Comparison of ENCODE assay signal across 8 mouse cellular contexts in the genomic region with DNA sequence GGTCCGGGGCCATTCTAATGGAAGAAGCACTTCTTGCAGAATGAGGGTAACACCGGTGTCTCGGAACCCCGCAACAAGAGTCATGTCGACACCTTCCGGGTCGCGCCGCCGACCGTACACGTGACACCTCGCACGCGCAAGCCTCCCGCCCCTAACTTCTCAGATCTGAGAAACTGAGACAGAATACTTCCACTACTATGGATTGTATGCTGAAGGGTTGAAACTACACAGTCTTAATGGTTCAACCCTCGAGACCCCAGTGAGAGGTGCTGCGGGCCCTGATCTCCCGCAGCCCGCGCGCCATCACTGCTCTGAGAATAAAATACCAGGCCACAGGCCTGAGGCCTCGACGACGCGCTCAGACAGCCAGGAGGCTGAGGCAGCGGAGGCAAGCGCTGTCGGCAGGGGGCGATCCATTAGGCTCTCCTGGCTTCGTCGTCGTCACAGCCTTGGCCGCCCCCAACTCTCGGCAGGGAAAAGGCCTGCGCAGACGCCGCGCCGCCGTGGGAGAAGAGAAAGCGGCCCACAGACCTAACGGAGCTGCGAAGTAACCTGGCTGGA. TPM values are rescaled to one million over a fixed set of nuclear protein-coding genes. Genes with fewer than 3 reads are reported as not detected.
A peak's percentile ranks its signal among the peaks of the same experiment; 100 is the strongest.
DNase-seq lines count a peak whose midpoint lies in the region; ATAC-seq and TF ChIP-seq lines count a peak whose summit lies in the region.

No protein-coding gene starts in this region.

- peak overlapping the region; percentile 98 for H3K9ac ChIP-seq in intestine, postnatal 0 days (ENCODE audit: low read depth, low read length)
- H3K9ac ChIP-seq in midbrain, embryonic 11.5 days (ENCODE audit: low read length), result peak overlapping the region; percentile 94

- no peaks in the 10 kb centered on the region for H3K36me3 ChIP-seq in intestine, postnatal 0 days (ENCODE audit: control insufficient read depth, insufficient read depth)
- H3K36me3 ChIP-seq in midbrain, embryonic 11.5 days (ENCODE audit: control insufficient read depth, insufficient read depth, low read length), result no peaks in the 10 kb centered on the region
- peaks cover 1% of the 10 kb centered on the region; the same call in 1 of the 2 replicates for H3K36me3 ChIP-seq in spleen, adult 2 months (ENCODE audit: control insufficient read depth, insufficient read depth, low read length)

- no peaks in the 10 kb centered on the region for H3K9me3 ChIP-seq in intestine, postnatal 0 days (ENCODE audit: control insufficient read depth)
- H3K9me3 ChIP-seq in midbrain, embryonic 11.5 days (ENCODE audit: control insufficient read depth, low read length), result no peaks in the 10 kb centered on the region

- peaks cover 8% of the 10 kb centered on the region; the same call in 1 of the 2 replicates for H3K4me1 ChIP-seq in intestine, postnatal 0 days (replicated peaks; ENCODE audit: control insufficient read depth, insufficient read depth, low read length)
- peaks cover 18% of the 10 kb centered on the region for H3K4me1 ChIP-seq in midbrain, embryonic 11.5 days (ENCODE audit: control insufficient read depth, insufficient read depth, low read length)
- H3K4me1 ChIP-seq in spleen, adult 2 months (ENCODE audit: control insufficient read depth, insufficient read depth, insufficient read length), result peaks cover 4% of the 10 kb centered on the region; the same call in 1 of the 2 replicates

- TF ChIP-seq POLR2A in spleen, adult 2 months (IDR thresholded peaks at IDR 0.05; ENCODE audit: low read depth, low read length), result no peak

- peak; percentile 74 for ATAC-seq in intestine, postnatal 0 days
- ATAC-seq in midbrain, embryonic 11.5 days (ENCODE audit: low FRiP score), result peak; percentile 89

- WGBS in intestine, postnatal 0 days, result under 1% methylated on average over 42 of the region's 44 CpGs
- under 1% methylated on average over 44 of the region's 44 CpGs for WGBS in midbrain, embryonic 11.5 days
- 1% methylated on average over 44 of the region's 44 CpGs for WGBS in spleen, adult 2 months

- peak; percentile 74 for TF ChIP-seq CTCF in intestine, postnatal 0 days (IDR thresholded peaks at IDR 0.05; ENCODE audit: low read depth)
- peak; percentile 15; the same call in 1 of the 2 replicates for TF ChIP-seq CTCF in spleen, adult 2 months (IDR thresholded peaks at IDR 0.05; ENCODE audit: extremely low read depth, insufficient read depth, insufficient read length, insufficient replicate concordance)

- H3K4me3 ChIP-seq in intestine, postnatal 0 days (ENCODE audit: low read depth, low read length), result peak overlapping the region; percentile 87
- peak overlapping the region; percentile 86 for H3K4me3 ChIP-seq in midbrain, embryonic 11.5 days (ENCODE audit: low read depth, low read length)
- peak overlapping the region; percentile 86 for H3K4me3 ChIP-seq in spleen, adult 2 months (ENCODE audit: extremely low read depth, insufficient read depth, insufficient read length)

- no peaks in the 10 kb centered on the region for H3K27me3 ChIP-seq in intestine, postnatal 0 days (replicated peaks; ENCODE audit: control insufficient read depth, insufficient read depth, low read length)
- H3K27me3 ChIP-seq in midbrain, embryonic 11.5 days (ENCODE audit: control insufficient read depth, insufficient read depth, low read length), result no peaks in the 10 kb centered on the region
- no peaks in the 10 kb centered on the region for H3K27me3 ChIP-seq in spleen, adult 2 months (ENCODE audit: control insufficient read depth, insufficient read depth, low read length)

- peak; percentile 83 for DNase-seq in embryo, embryonic 10 days (ENCODE audit: low spot score)
- DNase-seq in embryo, embryonic 9.5 days (ENCODE audit: extremely low spot score), result no peak
- peak; percentile 81 for DNase-seq in embryo, embryonic 10.5 days (ENCODE audit: low spot score)
- peak; percentile 37 for DNase-seq in gastrocnemius, postnatal 25 days
- DNase-seq in left cerebral cortex, postnatal 4 days, result peak; percentile 76
- DNase-seq in midbrain, embryonic 11.5 days (ENCODE audit: low spot score, missing footprints), result peak; percentile 97
- DNase-seq in spleen, adult 2 months (ENCODE audit: low read depth in 1 of 2, low spot score in 2 of 2), result peak; percentile 66 to 67

- H3K4me2 ChIP-seq in intestine, postnatal 0 days (replicated peaks; ENCODE audit: low read depth), result peak overlapping the region; percentile 78
- H3K4me2 ChIP-seq in midbrain, embryonic 11.5 days, result peak overlapping the region; percentile 98

- intact Hi-C loops in left cerebral cortex, postnatal 4 days (cut with DNase I), result no loop called here

- peak overlapping the region; percentile 94 for H3K27ac ChIP-seq in intestine, postnatal 0 days (ENCODE audit: low read depth, low read length)
- H3K27ac ChIP-seq in midbrain, embryonic 11.5 days (ENCODE audit: low read depth, low read length), result peak overlapping the region; percentile 89
- H3K27ac ChIP-seq in spleen, adult 2 months (ENCODE audit: insufficient read depth, low read length), result peak overlapping the region; percentile 86

RNA-seq across cellular contexts. Expression of a gene that starts 1.9 kb away (rescaled TPM):
- 10 to 100 TPM; 62.7 to 70.9 TPM for total RNA-seq in gastrocnemius, postnatal 25 days (2021)
- polyA plus RNA-seq in intestine, postnatal 0 days (2015; fragmentation: Nextera tagmentation; extraction: Ambion mirVana), result 145 and 152 TPM in 2 replicates
- 100 to 1,000 TPM; 178 to 195 TPM for total RNA-seq in left cerebral cortex, postnatal 4 days (2021)
- polyA plus RNA-seq in midbrain, embryonic 11.5 days (2014; fragmentation: Nextera tagmentation; extraction: Ambion mirVana), result 581 and 639 TPM in 2 replicates
- polyA plus RNA-seq in spleen, adult 2 months (2012; rRNA removed), result 87.3 and 103 TPM in 2 replicates

RNA-seq across cellular contexts. Expression of a gene that starts 33.7 kb away (rescaled TPM):
- 10 to 100 TPM; 89.8 to 90.4 TPM for total RNA-seq in gastrocnemius, postnatal 25 days (2021)
- 51.2 and 56.0 TPM in 2 replicates for polyA plus RNA-seq in intestine, postnatal 0 days (2015; fragmentation: Nextera tagmentation; extraction: Ambion mirVana)
- total RNA-seq in left cerebral cortex, postnatal 4 days (2021), result 10 to 100 TPM; 66.9 to 73.5 TPM
- 37.3 and 39.0 TPM in 2 replicates for polyA plus RNA-seq in midbrain, embryonic 11.5 days (2014; fragmentation: Nextera tagmentation; extraction: Ambion mirVana)
- 194 and 290 TPM in 2 replicates for polyA plus RNA-seq in spleen, adult 2 months (2012; rRNA removed)

RNA-seq across cellular contexts. Expression of a gene that starts 46.9 kb away (rescaled TPM):
- not detected for total RNA-seq in gastrocnemius, postnatal 25 days (2021)
- 0.25 and 0.39 TPM in 2 replicates for polyA plus RNA-seq in intestine, postnatal 0 days (2015; fragmentation: Nextera tagmentation; extraction: Ambion mirVana)
- under 1 TPM in 1 of 2 experiments, not detected in 1; 0.24 TPM for total RNA-seq in left cerebral cortex, postnatal 4 days (2021)
- polyA plus RNA-seq in midbrain, embryonic 11.5 days (2014; fragmentation: Nextera tagmentation; extraction: Ambion mirVana), result 0.21 and 0.93 TPM in 2 replicates
- polyA plus RNA-seq in spleen, adult 2 months (2012; rRNA removed), result 3.1 and 4.5 TPM in 2 replicates

RNA-seq across cellular contexts. Expression of a gene that starts 55.9 kb away (rescaled TPM):
- total RNA-seq in gastrocnemius, postnatal 25 days (2021), result 1 to 10 TPM; 6.0 to 6.6 TPM
- polyA plus RNA-seq in intestine, postnatal 0 days (2015; fragmentation: Nextera tagmentation; extraction: Ambion mirVana), result 19.0 and 19.4 TPM in 2 replicates
- 10 to 100 TPM; 58.8 to 60.6 TPM for total RNA-seq in left cerebral cortex, postnatal 4 days (2021)
- 62.5 and 68.0 TPM in 2 replicates for polyA plus RNA-seq in midbrain, embryonic 11.5 days (2014; fragmentation: Nextera tagmentation; extraction: Ambion mirVana)
- polyA plus RNA-seq in spleen, adult 2 months (2012; rRNA removed), result 69.8 and 83.5 TPM in 2 replicates
